Mouse (Mus musculus) stomach, embryonic 15.5 days (tissue): ENCODE results near the gene Dusp2. TPM values are rescaled to one million over a fixed set of nuclear protein-coding genes. Genes with fewer than 3 reads are reported as not detected.
A peak's percentile ranks its signal among the peaks of the same experiment; 100 is the strongest.

Experiments
- ATAC-seq: fragments of 200-750 bp; cut with Nextera tagmentation; 2 replicates; pipeline ENCODE4 v1.8.0; 2017; ENCODE audit warnings: low read depth, moderate number of reproducible peaks, moderate TSS enrichment; ENCODE audit not compliant: insufficient read depth, low FRiP score
- H3K27ac ChIP-seq: fragments of 300-500 bp; sonication (generic); 2 replicates; pipeline ENCODE4 v1.5.1; 2015; ENCODE audit warnings: mild to moderate bottlenecking, inconsistent platforms
- H3K27me3 ChIP-seq: fragments of 300-500 bp; sonication (generic); replicated peaks from 2 replicates; pipeline ENCODE4 v1.6.1; 2015; ENCODE audit warnings: inconsistent platforms
- H3K36me3 ChIP-seq: fragments of 300-500 bp; sonication (generic); 2 replicates; pipeline ENCODE4 v1.6.1; 2015; ENCODE audit warnings: inconsistent platforms
- H3K4me1 ChIP-seq: fragments of 300-500 bp; sonication (generic); 2 replicates; pipeline ENCODE4 v1.6.1; 2015; ENCODE audit warnings: inconsistent platforms
- H3K4me2 ChIP-seq: fragments of 300-500 bp; sonication (generic); 2 replicates; pipeline ENCODE4 v1.6.1; 2015; ENCODE audit warnings: mild to moderate bottlenecking, inconsistent platforms
- H3K4me3 ChIP-seq: fragments of 300-500 bp; sonication (generic); replicated peaks from 2 replicates; pipeline ENCODE4 v1.5.1; 2015; ENCODE audit warnings: inconsistent platforms
- H3K9ac ChIP-seq: fragments of 300-500 bp; sonication (generic); 2 replicates; pipeline ENCODE4 v1.6.1; 2015; ENCODE audit warnings: inconsistent platforms
- H3K9me3 ChIP-seq: fragments of 300-500 bp; sonication (generic); 2 replicates; pipeline ENCODE4 v1.6.1; 2016; ENCODE audit warnings: inconsistent platforms
- WGBS: fragments of 180-500 bp; shearing (Covaris S2); methylation state at CpG from one replicate; pipeline ENCODE4 v1.1.7; 2015; 5-methylcytosine and 5-hydroxymethylcytosine counted together
- polyA plus RNA-seq: library from polyadenylated mRNA; unstranded; fragments of >200 nt; fragmentation: Nextera tagmentation; extraction: Ambion mirVana; gene quantifications from 2 replicates; pipeline ENCODE4 v1.2.1, GENCODE M21; 2015

The Dusp2 gene
- polyA plus RNA-seq, 1 experiment from 2014 or later = 6.4 TPM

DNA sequence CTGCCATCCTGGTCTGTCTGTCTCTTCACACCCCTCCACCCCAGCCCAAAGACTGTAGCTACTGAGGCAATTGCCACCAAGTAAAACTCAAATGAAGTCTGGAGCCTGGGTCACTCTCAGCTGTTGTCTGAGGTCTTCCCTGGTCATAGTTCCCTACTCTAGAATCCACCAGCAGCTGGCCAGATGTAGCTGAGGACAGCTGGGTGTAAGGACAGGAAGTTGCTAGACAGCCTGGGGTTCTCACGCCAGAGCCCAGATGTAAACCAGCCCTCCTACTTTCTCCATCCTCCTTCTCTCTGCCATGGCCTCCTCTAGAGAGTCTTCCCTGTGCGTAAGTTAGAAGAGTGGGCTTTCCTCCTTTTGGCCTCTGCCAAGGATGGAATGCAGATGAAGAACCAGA is 51.6 kb downstream of the Dusp2 start:
- Histone ChIP-seq H3K4me3 (no peak overlapping the region), H3K27me3 (no peaks in the 10 kb centered on the region), H3K36me3 (no peaks in the 10 kb centered on the region), H3K4me1 (no peaks in the 10 kb centered on the region), H3K27ac (no peak overlapping the region), H3K9ac (no peak overlapping the region), H3K4me2 (no peak overlapping the region), H3K9me3 (no peaks in the 10 kb centered on the region)
- ATAC-seq = peak; percentile 47; the same call in 1 of the 2 replicates
- 55% methylated on average over 2 of the region's 2 CpGs for WGBS

Other genes with a start within 250 kb of the Dusp2 start
- gene Ncaph, start 202.2 kb upstream of the Dusp2 start, polyA plus RNA-seq = 73.9 and 78.8 TPM in 2 replicates
- gene Itpripl1, start 192.7 kb upstream of the Dusp2 start, polyA plus RNA-seq = 28.8 and 29.9 TPM in 2 replicates
- 1.9 and 2.0 TPM in 2 replicates for gene 1810024B03Rik, start 127.9 kb upstream of the Dusp2 start, polyA plus RNA-seq
- 40.3 and 47.1 TPM in 2 replicates for gene Snrnp200, start 127.8 kb upstream of the Dusp2 start, polyA plus RNA-seq
- gene Ciao1, start 88.3 kb upstream of the Dusp2 start, polyA plus RNA-seq = 52.3 and 61.7 TPM in 2 replicates
- 29.2 and 29.4 TPM in 2 replicates for gene Tmem127, start 88.3 kb upstream of the Dusp2 start, polyA plus RNA-seq
- 73.7 and 81.4 TPM in 2 replicates for gene Stard7, start 65.9 kb upstream of the Dusp2 start, polyA plus RNA-seq
- not detected in 2 replicates for gene Astl, start 2.5 kb downstream of the Dusp2 start, polyA plus RNA-seq
- gene Adra2b, start 27.0 kb downstream of the Dusp2 start, polyA plus RNA-seq = 2.6 and 3.2 TPM in 2 replicates
- gene Gpat2, start 89.0 kb downstream of the Dusp2 start, polyA plus RNA-seq = 0.15 and 0.30 TPM in 2 replicates
- gene Fahd2a, start 108.4 kb downstream of the Dusp2 start, polyA plus RNA-seq = 24.6 and 25.2 TPM in 2 replicates
- 2.5 and 3.0 TPM in 2 replicates for gene Kcnip3, start 185.9 kb downstream of the Dusp2 start, polyA plus RNA-seq
- 10.4 and 11.4 TPM in 2 replicates for gene Prom2, start 205.3 kb downstream of the Dusp2 start, polyA plus RNA-seq